ENCODE assay signal across 17 mouse cellular contexts in genomic region chr5:107524281-107524680, GRCm38 (mm10). TPM values are rescaled to one million over a fixed set of nuclear protein-coding genes. Genes with fewer than 3 reads are reported as not detected.
DNase-seq lines count a peak whose midpoint lies in the region; TF ChIP-seq lines count a peak whose summit lies in the region.
"Had no signal": no experiment of that assay in that cellular context is flagged by ENCODE, and none has a peak within 500 bp of the region (broad histone marks: within the 10 kb centered on the region; RNA-seq: fewer than 3 reads in every experiment).

No protein-coding gene starts in this region.

- H3K36me3 ChIP-seq in megakaryocyte, embryonic 14.5 days (replicated peaks; ENCODE audit: low read length) = peaks cover 3% of the 10 kb centered on the region

- no peaks in the 10 kb centered on the region for H3K27me3 ChIP-seq in megakaryocyte, embryonic 14.5 days (replicated peaks)

- TF ChIP-seq POLR2A in cortical plate, adult 2 months (IDR thresholded peaks at IDR 0.05; ENCODE audit: extremely low read depth, insufficient read depth, low read length) = no peak

- peak; percentile 59 for DNase-seq in layer of hippocampus, adult 9-11 months
- DNase-seq in layer of hippocampus, postnatal 14 days (ENCODE audit: low spot score in 2 of 2) = no peak
- DNase-seq in CD4-positive, CD25-positive, alpha-beta regulatory T cell, adult 2 months (ENCODE audit: low read depth, low spot score) = peak; percentile 65
- DNase-seq in adrenal gland, postnatal 4 days (ENCODE audit: low spot score in 2 of 2) = no peak
- DNase-seq in lung, postnatal 14 days = no peak
- DNase-seq in Muller cell, postnatal 12 days (ENCODE audit: inconsistent ontology term) = no peak
- DNase-seq: adrenal gland, postnatal 14 days; cerebellum, postnatal 36 days; forebrain, postnatal 0 days; heart, adult 18-20 months; heart, postnatal 10 days; lung, adult 18-20 months had no signal

- peak overlapping the region; percentile 58; the same call in 1 of the 2 replicates for H3K27ac ChIP-seq in cortical plate, adult 2 months (ENCODE audit: insufficient read depth, low read length)
- H3K27ac ChIP-seq: hindbrain, postnatal 0 days had no signal

- no peak overlapping the region for H3K4me3 ChIP-seq in cortical plate, adult 2 months (ENCODE audit: insufficient read depth, low read length)
- H3K4me3 ChIP-seq in megakaryocyte, embryonic 14.5 days (replicated peaks) = peak overlapping the region; percentile 70

- no peak for TF ChIP-seq CTCF in cortical plate, adult 2 months (IDR thresholded peaks at IDR 0.05; ENCODE audit: extremely low read depth, insufficient read depth, low read length)

- peaks cover 6% of the 10 kb centered on the region; the same call in 1 of the 2 replicates for H3K9me3 ChIP-seq in megakaryocyte, embryonic 14.5 days

- H3K4me1 ChIP-seq in cortical plate, adult 2 months (ENCODE audit: control insufficient read depth, insufficient read depth, low read length) = 0 out of 2 replicates have a peak, but pooled peaks cover 1% of the 10 kb centered on the region
- peaks cover 68% of the 10 kb centered on the region for H3K4me1 ChIP-seq in megakaryocyte, embryonic 14.5 days

RNA-seq across cellular contexts. Expression of gene 1700028K03Rik, which starts 10.2 kb away (rescaled TPM):
- total RNA-seq in layer of hippocampus, postnatal 14 days (2021) = under 1 TPM; 0.25 to 0.57 TPM
- 0.73 and 0.81 TPM in 2 replicates for polyA plus RNA-seq in cortical plate, adult 2 months (2012; rRNA removed)
- not detected in 2 replicates for polyA plus RNA-seq in megakaryocyte, embryonic 14.5 days (2012; ENCODE audit: insufficient read depth, low replicate concordance)
- total RNA-seq in adrenal gland, postnatal 4 days (2021) = under 1 TPM; 0.11 to 0.20 TPM
- total RNA-seq: adrenal gland, postnatal 14 days; heart, adult 18-20 months; megakaryocyte-erythroid progenitor cell, adult 5-6 weeks had no signal
- polyA plus RNA-seq: small intestine, adult 2 months had no signal

RNA-seq across cellular contexts. Expression of gene Gm42669, which starts 16.9 kb away (rescaled TPM):
- under 1 TPM; 0.41 to 0.45 TPM for total RNA-seq in layer of hippocampus, postnatal 14 days (2021)
- 0.89 and 0.96 TPM in 2 replicates for polyA plus RNA-seq in cortical plate, adult 2 months (2012; rRNA removed)
- polyA plus RNA-seq in megakaryocyte, embryonic 14.5 days (2012; ENCODE audit: insufficient read depth, low replicate concordance) = 0.25 TPM in 1 of 2 replicates, not detected in the other
- total RNA-seq in adrenal gland, postnatal 4 days (2021) = not detected
- total RNA-seq: adrenal gland, postnatal 14 days; heart, adult 18-20 months; heart, postnatal 10 days had no signal
- polyA plus RNA-seq: small intestine, adult 2 months had no signal

Comparison
In these comparisons a context has a peak if more than half of its experiments do, and no peak if none do; other contexts are left out.
1. DNase-seq: peak in layer of hippocampus, adult 9-11 months (single experiment) and CD4-positive, CD25-positive, alpha-beta regulatory T cell, adult 2 months (single experiment); none in layer of hippocampus, postnatal 14 days (0 of 2), adrenal gland, postnatal 4 days (0 of 2), lung, postnatal 14 days (single experiment) and Muller cell, postnatal 12 days (single experiment).